Mouse (Mus musculus) olfactory bulb, adult 2 months (tissue): ENCODE results near the gene Rgs12.

Source experiments
- CTCF ChIP-seq: fragments of 200-500 bp; IDR thresholded peaks from 2 replicates; pipeline ENCODE4 v1.5.1; 2012; ENCODE audit warnings: low read depth, mild to moderate bottlenecking, low read length, moderate library complexity; ENCODE audit not compliant: insufficient read depth
- POLR2A ChIP-seq: fragments of 200-500 bp; IDR thresholded peaks from 2 replicates; pipeline ENCODE4 v1.6.1; 2012; ENCODE audit warnings: mild to moderate bottlenecking, low read depth, low read length, moderate library complexity; ENCODE audit not compliant: insufficient read depth

GRCm38 (mm10) chr5:34902371-34902770, 46.9 kb upstream of the Rgs12 start:
- TF ChIP-seq CTCF: no peak
- TF ChIP-seq POLR2A: no peak
